ENCODE assay signal across 8 mouse cellular contexts in genomic region chr10:120646862-120647311, GRCm38 (mm10).
A peak's percentile ranks its signal among the peaks of the same experiment; 100 is the strongest.
DNase-seq lines count a peak whose midpoint lies in the region; ATAC-seq lines count a peak whose summit lies in the region.

No protein-coding gene starts in this region.

- peak overlapping the region; percentile 85 for H3K27ac ChIP-seq in embryonic facial prominence, embryonic 13.5 days
- peak overlapping the region; percentile 48; the same call in 1 of the 2 replicates for H3K27ac ChIP-seq in hindbrain, embryonic 12.5 days

- peak overlapping the region; percentile 11 for H3K4me3 ChIP-seq in embryonic facial prominence, embryonic 13.5 days
- H3K4me3 ChIP-seq in hindbrain, embryonic 12.5 days, result peak overlapping the region; percentile 10; the same call in 1 of the 2 replicates

- H3K27me3 ChIP-seq in embryonic facial prominence, embryonic 13.5 days, result no peaks in the 10 kb centered on the region
- H3K27me3 ChIP-seq in hindbrain, embryonic 12.5 days, result no peaks in the 10 kb centered on the region

- ATAC-seq in cerebellum, adult (ENCODE audit: insufficient number of reproducible peaks, low FRiP score, low TSS enrichment), result 0 out of 2 replicates have a peak, but pooled peaks have one; percentile 52
- ATAC-seq in embryonic facial prominence, embryonic 13.5 days (ENCODE audit: insufficient number of reproducible peaks, insufficient read depth, low FRiP score, low TSS enrichment, low read depth), result peak; percentile 76
- peak; percentile 86 for ATAC-seq in hindbrain, embryonic 12.5 days (ENCODE audit: low FRiP score)
- ATAC-seq in megakaryocyte, adult 5-6 weeks (ENCODE audit: poor library complexity, severe bottlenecking), result no peak

- peaks cover 4% of the 10 kb centered on the region; the same call in 1 of the 2 replicates for H3K9me3 ChIP-seq in embryonic facial prominence, embryonic 13.5 days
- H3K9me3 ChIP-seq in hindbrain, embryonic 12.5 days (replicated peaks), result no peaks in the 10 kb centered on the region

- H3K9ac ChIP-seq in embryonic facial prominence, embryonic 13.5 days, result peak overlapping the region; percentile 59
- 0 out of 2 replicates have a peak overlapping the region, but pooled peaks have one; percentile 19 for H3K9ac ChIP-seq in hindbrain, embryonic 12.5 days

- no peaks in the 10 kb centered on the region for H3K36me3 ChIP-seq in embryonic facial prominence, embryonic 13.5 days
- no peaks in the 10 kb centered on the region for H3K36me3 ChIP-seq in hindbrain, embryonic 12.5 days

- H3K4me2 ChIP-seq in embryonic facial prominence, embryonic 13.5 days, result peak overlapping the region; percentile 54
- H3K4me2 ChIP-seq in hindbrain, embryonic 12.5 days (replicated peaks), result peak overlapping the region; percentile 37

- H3K4me1 ChIP-seq in embryonic facial prominence, embryonic 13.5 days, result peaks cover 30% of the 10 kb centered on the region
- peaks cover 17% of the 10 kb centered on the region for H3K4me1 ChIP-seq in hindbrain, embryonic 12.5 days

- WGBS in embryonic facial prominence, embryonic 13.5 days, result 2% methylated on average over 14 of the region's 14 CpGs
- WGBS in hindbrain, embryonic 12.5 days, result 4% methylated on average over 14 of the region's 14 CpGs

- no peak for DNase-seq in cerebellum, adult 11 months
- peak; percentile 36 for DNase-seq in R1 (ENCODE audit: low read depth, low spot score)
- DNase-seq in lung, postnatal 14 days, result peak; percentile 32
- no peak for DNase-seq in layer of hippocampus, adult 11-12 months (ENCODE audit: low spot score)

Comparison
In these comparisons a context has a peak if more than half of its experiments do, and no peak if none do; other contexts are left out.
1. DNase-seq: peak in R1 (single experiment) and lung, postnatal 14 days (single experiment); none in cerebellum, adult 11 months (single experiment) and layer of hippocampus, adult 11-12 months (single experiment).